Comparison of ENCODE assay signal across 10 mouse cellular contexts in the genomic region with DNA sequence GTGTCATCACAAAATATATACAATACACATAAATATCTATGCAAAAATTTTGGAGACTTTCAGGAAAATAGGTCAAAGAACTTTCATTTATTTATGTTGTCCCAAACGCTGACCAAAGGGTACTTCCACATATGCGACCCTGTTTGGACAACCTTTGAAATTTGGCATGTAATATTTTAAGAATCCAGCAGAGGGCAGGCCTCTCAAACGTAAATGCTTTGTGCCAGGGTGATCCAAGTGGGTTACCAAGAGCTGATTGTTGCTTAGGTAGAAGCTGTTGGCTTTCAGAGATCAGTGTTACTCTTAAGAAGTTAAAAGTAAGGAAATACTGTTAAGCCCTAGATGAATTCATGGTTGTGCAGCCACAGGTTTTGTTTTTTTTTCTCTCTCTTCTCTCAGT. TPM values are rescaled to one million over a fixed set of nuclear protein-coding genes. Genes with fewer than 3 reads are reported as not detected.
DNase-seq lines count a peak whose midpoint lies in the region; ATAC-seq and TF ChIP-seq lines count a peak whose summit lies in the region.
"Had no signal": no experiment of that assay in that cellular context is flagged by ENCODE, and none has a peak within 500 bp of the region (broad histone marks: within the 10 kb centered on the region; RNA-seq: fewer than 3 reads in every experiment).

No protein-coding gene starts in this region.

- in situ Hi-C loops in Patski (cut with MboI; ENCODE audit: low pct_unique_long_range_greater_than_20kb) = loop anchor here (5.0 to 25.0 kb wide), 3 partner anchors 194 to 549 kb away; no protein-coding TSS in a partner anchor

- CTCF ChIA-PET in Patski (lab: Charles Lee) = interaction anchor here (0.6 to 4.6 kb wide), 8 partner anchors 10 to 202 kb away, joined by 3 to 53 read pairs (median 3); no protein-coding TSS in a partner anchor

- peak; percentile 71 for TF ChIP-seq CTCF in Patski (IDR thresholded peaks at IDR 0.05)
- peak; percentile 56 for TF ChIP-seq CTCF in kidney, adult 2 months (conservative IDR thresholded peaks at IDR 0.05; ENCODE audit: insufficient read depth, insufficient read length, low read depth, low read length)

- POLR2A ChIA-PET in Patski (lab: Charles Lee) = no interaction called here

- H3K4me3 ChIP-seq in kidney, adult 2 months (ENCODE audit: insufficient read depth, low read depth, low read length) = no peak overlapping the region

- no peak overlapping the region for H3K27ac ChIP-seq in kidney, adult 2 months (ENCODE audit: insufficient read depth, low read depth, low read length)

- H3K4me1 ChIP-seq in kidney, adult 2 months (ENCODE audit: control insufficient read depth, insufficient read depth, low read length) = no peaks in the 10 kb centered on the region

- TF ChIP-seq POLR2A in kidney, adult 2 months (IDR thresholded peaks at IDR 0.05; ENCODE audit: low read depth, low read length) = no peak

- peak; percentile 19 for DNase-seq in gastrocnemius, adult 18-20 months (ENCODE audit: low spot score)
- no peak for DNase-seq in gastrocnemius, adult 8-10 months (ENCODE audit: low spot score in 2 of 2)
- peak; percentile 75 for DNase-seq in 3T3-L1 (ENCODE audit: low read depth, low spot score)
- DNase-seq in Patski (ENCODE audit: low read depth, low spot score) = peak; percentile 13
- peak; percentile 70 for DNase-seq in embryo, embryonic 9.5 days (ENCODE audit: extremely low spot score)
- DNase-seq in kidney, adult 2 months = peak; percentile 60
- peak; percentile 28 for DNase-seq in lung, postnatal 25 days (ENCODE audit: low spot score)

- H3K27me3 ChIP-seq in Patski = peaks cover 4% of the 10 kb centered on the region
- no peaks in the 10 kb centered on the region for H3K27me3 ChIP-seq in kidney, adult 2 months (replicated peaks; ENCODE audit: control insufficient read depth, insufficient read depth, low read length)

- no peaks in the 10 kb centered on the region for H3K36me3 ChIP-seq in kidney, adult 2 months (ENCODE audit: control insufficient read depth, insufficient read depth, low read length)

- WGBS in kidney, adult 2 months = 5% methylated on average over 3 of the region's 3 CpGs

- no peak for ATAC-seq in Patski
- ATAC-seq in erythroid progenitor cell, adult 5-6 weeks (replicated peaks; ENCODE audit: low FRiP score, poor library complexity, severe bottlenecking) = no peak

RNA-seq across cellular contexts. Expression of a gene that starts 18.9 kb away (rescaled TPM):
- total RNA-seq in gastrocnemius, adult 18-20 months (2021) = not detected
- total RNA-seq in gastrocnemius, adult 8-10 months (2022) = not detected
- polyA plus RNA-seq in Patski (2021) = not detected
- not detected in 2 replicates for polyA plus RNA-seq in kidney, adult 2 months (2012; rRNA removed)
- not detected in 2 replicates for total RNA-seq in erythroid progenitor cell, adult 5-6 weeks (2015; ENCODE audit: low replicate concordance)
- total RNA-seq in erythroid progenitor cell, adult 5-6 weeks (2017; ENCODE audit: low replicate concordance) = not detected in 2 replicates
- total RNA-seq: adrenal gland, postnatal 36 days; neutrophil, adult 5-6 weeks had no signal

Comparison
In these comparisons a context has a peak if more than half of its experiments do, and no peak if none do; other contexts are left out.
1. DNase-seq: peak in gastrocnemius, adult 18-20 months (single experiment), 3T3-L1 (single experiment), Patski (single experiment), embryo, embryonic 9.5 days (single experiment), kidney, adult 2 months (single experiment) and lung, postnatal 25 days (single experiment); none in gastrocnemius, adult 8-10 months (0 of 2).